In the genomic region with DNA sequence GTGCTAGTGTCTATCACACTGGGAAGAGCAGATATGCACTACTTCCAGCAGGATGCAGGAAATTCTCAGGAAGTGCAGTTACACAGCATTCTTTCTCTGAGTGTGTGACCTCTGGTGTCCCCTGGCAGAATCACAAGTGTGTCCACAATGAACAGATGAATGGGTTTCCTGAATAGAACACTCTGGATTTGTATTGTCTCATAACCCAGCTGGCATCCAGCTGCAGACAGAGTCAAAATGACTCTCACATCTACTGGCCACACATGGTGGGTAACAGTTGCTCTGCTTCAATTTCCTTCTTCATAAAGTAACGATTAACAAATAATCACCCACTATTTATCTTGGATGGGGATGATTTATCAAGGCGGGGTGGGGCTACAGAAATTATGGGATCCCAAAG, we compare ENCODE assay signal across 11 mouse cellular contexts. TPM values are rescaled to one million over a fixed set of nuclear protein-coding genes. Genes with fewer than 3 reads are reported as not detected.
DNase-seq lines count a peak whose midpoint lies in the region; ATAC-seq and TF ChIP-seq lines count a peak whose summit lies in the region.
"Had no signal": no experiment of that assay in that cellular context is flagged by ENCODE, and none has a peak within 500 bp of the region (broad histone marks: within the 10 kb centered on the region; RNA-seq: fewer than 3 reads in every experiment).

No protein-coding gene starts in this region.

- H3K27ac ChIP-seq in kidney, embryonic 14.5 days (ENCODE audit: low read depth, low read length) = no peak overlapping the region
- no peak overlapping the region for H3K27ac ChIP-seq in kidney, adult 2 months (ENCODE audit: insufficient read depth, low read depth, low read length)
- peak overlapping the region; percentile 71; the same call in 1 of the 2 replicates for H3K27ac ChIP-seq in forebrain, embryonic 12.5 days
- no peak overlapping the region for H3K27ac ChIP-seq in intestine, embryonic 15.5 days
- H3K27ac ChIP-seq in midbrain, embryonic 11.5 days (ENCODE audit: low read depth, low read length) = no peak overlapping the region; the same call in 1 of the 2 replicates
- H3K27ac ChIP-seq: heart, embryonic 13.5 days; liver, embryonic 13.5 days had no signal

- H3K4me1 ChIP-seq in kidney, embryonic 14.5 days (ENCODE audit: control insufficient read depth, insufficient read depth, low read length) = peaks cover 7% of the 10 kb centered on the region; the same call in 1 of the 2 replicates
- no peaks in the 10 kb centered on the region for H3K4me1 ChIP-seq in kidney, adult 2 months (ENCODE audit: control insufficient read depth, insufficient read depth, low read length)
- H3K4me1 ChIP-seq in forebrain, embryonic 12.5 days = peaks cover 20% of the 10 kb centered on the region
- H3K4me1 ChIP-seq in intestine, embryonic 15.5 days (replicated peaks) = no peaks in the 10 kb centered on the region; the same call in 1 of the 2 replicates
- peaks cover 15% of the 10 kb centered on the region for H3K4me1 ChIP-seq in midbrain, embryonic 11.5 days (ENCODE audit: control insufficient read depth, insufficient read depth, low read length)
- H3K4me1 ChIP-seq: liver, embryonic 13.5 days had no signal

- H3K27me3 ChIP-seq in kidney, embryonic 14.5 days (ENCODE audit: control insufficient read depth, insufficient read depth, low read length) = no peaks in the 10 kb centered on the region
- no peaks in the 10 kb centered on the region for H3K27me3 ChIP-seq in kidney, adult 2 months (replicated peaks; ENCODE audit: control insufficient read depth, insufficient read depth, low read length)
- H3K27me3 ChIP-seq in forebrain, embryonic 12.5 days = no peaks in the 10 kb centered on the region
- no peaks in the 10 kb centered on the region for H3K27me3 ChIP-seq in intestine, embryonic 15.5 days (replicated peaks)
- H3K27me3 ChIP-seq in midbrain, embryonic 11.5 days (ENCODE audit: control insufficient read depth, insufficient read depth, low read length) = no peaks in the 10 kb centered on the region
- H3K27me3 ChIP-seq: heart, embryonic 13.5 days; liver, embryonic 13.5 days had no signal

- no peak for DNase-seq in kidney, adult 2 months
- DNase-seq in midbrain, embryonic 11.5 days (ENCODE audit: low spot score, missing footprints) = no peak
- no peak for DNase-seq in gastrocnemius, adult 8-10 months (ENCODE audit: low spot score in 2 of 2)
- no peak for DNase-seq in right cerebral cortex, postnatal 10 days (ENCODE audit: low spot score in 2 of 2)
- DNase-seq: liver, embryonic 13.5 days had no signal

- no peak for TF ChIP-seq CTCF in kidney, adult 2 months (conservative IDR thresholded peaks at IDR 0.05; ENCODE audit: insufficient read depth, insufficient read length, low read depth, low read length)

- no peaks in the 10 kb centered on the region for H3K36me3 ChIP-seq in kidney, embryonic 14.5 days (ENCODE audit: control insufficient read depth, insufficient read depth, low read length)
- no peaks in the 10 kb centered on the region for H3K36me3 ChIP-seq in kidney, adult 2 months (ENCODE audit: control insufficient read depth, insufficient read depth, low read length)
- H3K36me3 ChIP-seq in forebrain, embryonic 12.5 days (replicated peaks) = no peaks in the 10 kb centered on the region
- no peaks in the 10 kb centered on the region for H3K36me3 ChIP-seq in intestine, embryonic 15.5 days
- no peaks in the 10 kb centered on the region for H3K36me3 ChIP-seq in midbrain, embryonic 11.5 days (ENCODE audit: control insufficient read depth, insufficient read depth, low read length)
- H3K36me3 ChIP-seq: heart, embryonic 13.5 days; liver, embryonic 13.5 days had no signal

- no peak overlapping the region for H3K4me3 ChIP-seq in kidney, embryonic 14.5 days (ENCODE audit: low read length)
- no peak overlapping the region for H3K4me3 ChIP-seq in kidney, adult 2 months (ENCODE audit: insufficient read depth, low read depth, low read length)
- H3K4me3 ChIP-seq in forebrain, embryonic 12.5 days (replicated peaks) = no peak overlapping the region
- no peak overlapping the region for H3K4me3 ChIP-seq in intestine, embryonic 15.5 days (replicated peaks)
- no peak overlapping the region for H3K4me3 ChIP-seq in midbrain, embryonic 11.5 days (ENCODE audit: low read depth, low read length)
- H3K4me3 ChIP-seq: heart, embryonic 13.5 days; liver, embryonic 13.5 days had no signal

- ATAC-seq in kidney, embryonic 14.5 days (ENCODE audit: low FRiP score, low TSS enrichment) = 0 out of 2 replicates have a peak, but pooled peaks have one; percentile 28
- ATAC-seq in forebrain, embryonic 12.5 days (ENCODE audit: low FRiP score) = peak; percentile 18; the same call in 1 of the 2 replicates
- peak; percentile 45; the same call in 1 of the 2 replicates for ATAC-seq in intestine, embryonic 15.5 days
- ATAC-seq in midbrain, embryonic 11.5 days (ENCODE audit: low FRiP score) = 0 out of 2 replicates have a peak, but pooled peaks have one; percentile 25
- no peak for ATAC-seq in megakaryocyte, adult 5-6 weeks (ENCODE audit: poor library complexity, severe bottlenecking)
- ATAC-seq: activated CD4-positive, CD25-positive, alpha-beta regulatory T cell, adult 4 months had no signal

- H3K9me3 ChIP-seq in kidney, embryonic 14.5 days (ENCODE audit: control insufficient read depth, low read length) = no peaks in the 10 kb centered on the region
- H3K9me3 ChIP-seq in forebrain, embryonic 12.5 days = no peaks in the 10 kb centered on the region
- no peaks in the 10 kb centered on the region for H3K9me3 ChIP-seq in intestine, embryonic 15.5 days
- no peaks in the 10 kb centered on the region for H3K9me3 ChIP-seq in midbrain, embryonic 11.5 days (ENCODE audit: control insufficient read depth, low read length)
- H3K9me3 ChIP-seq: heart, embryonic 13.5 days; liver, embryonic 13.5 days had no signal

- no peak overlapping the region for H3K9ac ChIP-seq in kidney, embryonic 14.5 days (ENCODE audit: low read depth, low read length)
- H3K9ac ChIP-seq in forebrain, embryonic 12.5 days = no peak overlapping the region
- H3K9ac ChIP-seq in intestine, embryonic 15.5 days = no peak overlapping the region
- H3K9ac ChIP-seq in midbrain, embryonic 11.5 days (ENCODE audit: low read length) = no peak overlapping the region
- H3K9ac ChIP-seq: heart, embryonic 13.5 days; liver, embryonic 13.5 days had no signal

- no peak for TF ChIP-seq POLR2A in kidney, adult 2 months (IDR thresholded peaks at IDR 0.05; ENCODE audit: low read depth, low read length)

- no peak overlapping the region for H3K4me2 ChIP-seq in kidney, embryonic 14.5 days (replicated peaks; ENCODE audit: low read depth, low read length)
- no peak overlapping the region for H3K4me2 ChIP-seq in forebrain, embryonic 12.5 days
- H3K4me2 ChIP-seq in intestine, embryonic 15.5 days (replicated peaks) = no peak overlapping the region
- no peak overlapping the region for H3K4me2 ChIP-seq in midbrain, embryonic 11.5 days
- H3K4me2 ChIP-seq: heart, embryonic 13.5 days; liver, embryonic 13.5 days had no signal

- 53% methylated on average over 2 of the region's 2 CpGs for WGBS in kidney, embryonic 14.5 days
- 50% methylated on average over 2 of the region's 2 CpGs for WGBS in kidney, adult 2 months
- 59% methylated on average over 2 of the region's 2 CpGs for WGBS in forebrain, embryonic 12.5 days
- WGBS in intestine, embryonic 15.5 days = 69% methylated on average over 2 of the region's 2 CpGs
- WGBS in midbrain, embryonic 11.5 days = 84% methylated on average over 2 of the region's 2 CpGs

RNA-seq across cellular contexts. Expression of a gene that starts 43.5 kb away (rescaled TPM):
- polyA plus RNA-seq in kidney, embryonic 14.5 days (2014; fragmentation: Nextera tagmentation; extraction: Ambion mirVana) = 0.51 and 0.65 TPM in 2 replicates
- polyA plus RNA-seq in kidney, adult 2 months (2012; rRNA removed) = 0.02 and 0.07 TPM in 2 replicates
- 4.2 and 4.5 TPM in 2 replicates for polyA plus RNA-seq in forebrain, embryonic 12.5 days (2016; fragmentation: Nextera tagmentation; extraction: Ambion mirVana)
- polyA plus RNA-seq in intestine, embryonic 15.5 days (2015; fragmentation: Nextera tagmentation; extraction: Ambion mirVana) = 0.13 and 0.25 TPM in 2 replicates
- polyA plus RNA-seq in midbrain, embryonic 11.5 days (2014; fragmentation: Nextera tagmentation; extraction: Ambion mirVana) = 2.4 TPM in 2 replicates
- 1 to 10 TPM; 1.7 to 2.7 (median 1.9) TPM for total RNA-seq in gastrocnemius, adult 8-10 months (2022)
- total RNA-seq in megakaryocyte, adult 5-6 weeks (2015) = not detected in 2 replicates
- not detected in 2 replicates for total RNA-seq in megakaryocyte, adult 5-6 weeks (2017)
